Mouse (Mus musculus) A20 (cell line): ENCODE measurements around the gene Fbxl18.
A peak's percentile ranks its signal among the peaks of the same experiment; 100 is the strongest.

Source experiments
- DNase-seq: peaks from one replicate; pipeline ENCODE4 v3.0.0-alpha.2; 2011; ENCODE audit warnings: low read depth, low spot score

The Fbxl18 gene

DNA sequence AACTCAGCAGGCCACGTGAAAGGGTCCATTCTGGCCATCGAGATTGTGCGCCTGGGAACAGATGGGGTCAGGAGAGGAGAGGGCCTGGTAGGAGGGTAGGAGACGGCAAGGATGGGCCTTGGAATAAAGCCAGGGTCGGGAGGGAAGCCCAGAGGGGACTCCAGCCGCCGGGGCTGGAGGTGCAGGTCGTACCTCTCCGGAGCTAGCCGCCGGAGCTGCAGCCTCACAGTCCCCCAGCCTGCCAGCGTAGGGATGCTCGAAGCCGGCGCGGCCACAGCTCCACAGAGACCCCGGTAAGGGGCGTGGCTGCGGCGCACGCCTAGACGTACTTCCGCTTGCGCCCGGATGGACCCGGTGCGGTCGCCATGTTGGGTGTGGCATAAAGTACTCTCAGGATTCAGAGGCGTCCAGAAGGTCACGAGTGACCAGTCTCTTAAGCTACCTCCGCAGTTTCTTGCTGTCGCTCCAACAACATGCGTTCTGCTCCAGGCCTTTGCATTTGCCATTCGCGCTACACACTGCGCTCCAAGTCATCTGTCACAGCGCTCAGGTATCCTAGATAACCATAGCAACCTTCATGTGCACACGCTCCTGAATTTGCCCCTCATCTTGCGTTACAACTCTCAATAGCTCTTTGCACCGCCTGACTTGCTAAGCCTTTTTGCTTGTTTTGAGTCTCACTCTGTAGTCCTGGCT is at the start of gene Fbxl18:
Gene Fbxl18, minus strand, starts transcription at position 504 of the 696 bp plus-strand sequence.
- DNase-seq = peak; percentile 94

DNA sequence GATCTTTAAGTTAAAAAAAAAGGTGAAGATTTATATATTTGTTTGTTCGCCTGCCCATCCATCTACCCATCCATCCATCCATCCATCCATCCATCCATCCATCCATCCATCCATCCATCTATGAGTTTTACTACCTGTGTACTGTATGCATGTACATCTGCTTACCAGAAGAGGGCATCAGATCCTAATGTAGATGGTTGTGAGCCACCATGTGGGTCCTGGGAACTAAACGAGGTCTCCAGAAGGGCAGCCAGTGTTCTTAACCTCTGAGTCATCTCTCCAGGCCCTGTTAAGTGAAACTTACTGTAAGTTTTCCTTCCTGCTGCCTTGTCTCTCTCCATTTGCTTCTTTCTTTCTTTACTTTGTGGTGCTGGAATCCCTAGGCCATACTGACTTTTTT is 45.2 kb upstream of the Fbxl18 start:
- DNase-seq = no peak

- peak; percentile 67 for DNase-seq
Measured at GRCm38 (mm10) chr5:142937956-142938727, 42.9 kb upstream of the Fbxl18 start.

GRCm38 (mm10) chr5:142936336-142936719 is 41.1 kb upstream of the Fbxl18 start:
- DNase-seq = peak; percentile 85

DNA sequence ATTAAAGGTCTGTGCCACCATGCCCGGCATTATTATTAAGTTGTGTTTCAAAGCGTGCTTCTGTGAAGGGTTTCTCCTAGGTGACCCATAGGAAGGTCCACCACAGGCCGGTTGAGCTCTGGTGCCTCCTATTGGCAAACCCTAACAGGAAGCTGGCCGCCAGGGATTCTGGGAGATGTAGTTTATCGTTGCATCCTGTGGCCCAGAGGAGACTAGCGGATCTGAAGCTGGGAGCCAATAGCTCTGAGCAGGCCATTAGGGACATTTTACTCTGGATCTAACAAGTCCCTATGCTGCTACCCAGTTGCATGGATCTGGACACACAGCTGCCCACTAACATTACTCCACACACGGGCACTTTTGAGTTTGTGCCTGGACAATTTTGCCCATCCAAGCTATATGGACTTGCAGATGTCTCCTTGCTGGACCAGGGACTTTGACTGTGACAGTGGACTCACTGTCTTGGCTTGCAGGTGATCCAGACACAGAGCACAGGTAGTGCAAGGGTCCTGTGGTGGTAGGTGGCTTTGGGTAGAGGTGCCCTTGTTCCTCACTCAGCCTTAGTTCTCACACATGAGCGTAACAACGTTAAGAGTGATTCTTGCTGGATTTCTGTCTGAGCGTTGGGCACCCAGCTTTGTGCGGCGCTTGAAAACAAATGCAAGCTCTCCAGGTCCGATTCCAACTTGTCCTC is 40.6 kb upstream of the Fbxl18 start:
- peak; percentile 90 for DNase-seq

GRCm38 (mm10) chr5:142932731-142933130 is 37.5 kb upstream of the Fbxl18 start:
- no peak for DNase-seq

DNA sequence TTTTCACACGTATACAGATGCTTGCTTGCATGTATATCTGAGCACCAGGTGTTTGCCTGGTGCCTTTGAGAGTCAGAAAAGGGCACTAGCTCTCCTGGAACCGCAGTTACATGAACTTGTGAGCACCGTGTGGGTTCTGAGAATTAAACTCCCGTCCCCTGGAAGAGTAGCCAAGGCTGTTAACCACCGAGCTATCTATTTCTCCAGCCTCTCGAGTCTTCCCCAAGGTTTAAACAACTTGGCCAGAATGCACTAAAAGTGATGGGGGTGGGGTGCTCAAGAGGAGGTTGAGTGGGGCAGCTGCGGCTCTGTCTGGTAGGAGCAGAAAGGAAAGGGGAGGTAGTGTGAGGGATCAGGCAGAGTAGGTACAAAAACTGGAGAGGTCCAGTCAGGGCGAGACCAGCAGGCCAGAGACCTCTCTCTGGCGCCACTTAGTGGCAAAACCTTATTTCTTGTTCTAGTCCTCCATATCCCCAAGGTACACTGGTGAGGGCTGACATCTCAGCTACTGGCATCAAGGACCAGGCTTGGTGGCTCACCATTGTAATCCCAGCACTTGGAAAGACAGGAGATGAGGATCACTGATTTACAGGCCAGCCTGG is 37.0 kb upstream of the Fbxl18 start:
- peak; percentile 91 for DNase-seq

GRCm38 (mm10) chr5:142931241-142931745 is 36.1 kb upstream of the Fbxl18 start:
- no peak for DNase-seq

DNA sequence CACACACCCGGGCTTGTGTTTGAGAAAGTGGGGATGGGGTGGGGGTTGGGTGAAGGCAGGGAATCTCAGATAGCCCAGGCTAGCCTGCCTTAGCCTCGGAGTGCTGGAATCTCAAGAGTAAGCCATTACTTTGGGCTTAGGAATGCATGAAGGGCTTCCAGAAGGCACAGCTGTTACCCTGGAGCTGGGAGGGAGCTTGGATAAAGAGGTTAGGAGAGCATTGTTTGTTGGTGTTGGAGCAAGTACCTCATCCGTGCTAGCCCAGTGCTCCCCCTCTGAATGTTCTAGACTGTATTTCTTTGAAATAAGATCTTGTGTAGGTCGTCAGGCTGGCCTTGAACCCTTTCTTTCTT is 34.2 kb upstream of the Fbxl18 start:
- DNase-seq = no peak

- DNase-seq = peak; percentile 95
Measured at GRCm38 (mm10) chr5:142928749-142929399, 33.7 kb upstream of the Fbxl18 start.

DNA sequence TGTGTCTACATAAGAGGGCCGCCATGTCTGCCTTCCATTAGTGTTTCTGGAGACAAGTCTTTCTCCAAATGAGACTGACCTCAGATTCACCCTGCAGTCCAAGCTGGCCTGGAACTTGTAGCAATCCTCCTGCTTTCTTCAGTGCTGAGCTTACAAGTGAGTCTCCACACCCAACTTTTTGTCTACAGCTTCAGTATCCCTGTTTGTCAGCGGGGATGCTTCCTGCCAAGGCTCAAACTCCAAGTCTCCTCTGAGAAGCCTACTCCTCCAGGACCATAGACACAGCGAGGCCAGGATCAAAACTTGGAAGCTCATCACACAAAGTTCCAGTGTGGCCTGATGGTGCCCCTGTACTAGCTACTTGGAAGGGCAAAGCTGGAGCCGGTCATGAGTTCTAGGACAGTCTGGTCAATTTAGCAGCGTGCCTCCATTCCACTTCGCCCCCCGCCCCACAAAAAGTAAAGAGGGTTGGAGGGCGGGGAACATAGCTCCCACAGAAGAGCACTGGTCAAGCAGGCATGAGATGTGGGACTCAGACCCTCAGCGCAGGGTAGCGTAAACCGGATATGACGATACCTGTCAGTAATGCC is 32.2 kb upstream of the Fbxl18 start:
- no peak for DNase-seq

- no peak for DNase-seq
Measured at GRCm38 (mm10) chr5:142926940-142927228, 31.7 kb upstream of the Fbxl18 start.

DNA sequence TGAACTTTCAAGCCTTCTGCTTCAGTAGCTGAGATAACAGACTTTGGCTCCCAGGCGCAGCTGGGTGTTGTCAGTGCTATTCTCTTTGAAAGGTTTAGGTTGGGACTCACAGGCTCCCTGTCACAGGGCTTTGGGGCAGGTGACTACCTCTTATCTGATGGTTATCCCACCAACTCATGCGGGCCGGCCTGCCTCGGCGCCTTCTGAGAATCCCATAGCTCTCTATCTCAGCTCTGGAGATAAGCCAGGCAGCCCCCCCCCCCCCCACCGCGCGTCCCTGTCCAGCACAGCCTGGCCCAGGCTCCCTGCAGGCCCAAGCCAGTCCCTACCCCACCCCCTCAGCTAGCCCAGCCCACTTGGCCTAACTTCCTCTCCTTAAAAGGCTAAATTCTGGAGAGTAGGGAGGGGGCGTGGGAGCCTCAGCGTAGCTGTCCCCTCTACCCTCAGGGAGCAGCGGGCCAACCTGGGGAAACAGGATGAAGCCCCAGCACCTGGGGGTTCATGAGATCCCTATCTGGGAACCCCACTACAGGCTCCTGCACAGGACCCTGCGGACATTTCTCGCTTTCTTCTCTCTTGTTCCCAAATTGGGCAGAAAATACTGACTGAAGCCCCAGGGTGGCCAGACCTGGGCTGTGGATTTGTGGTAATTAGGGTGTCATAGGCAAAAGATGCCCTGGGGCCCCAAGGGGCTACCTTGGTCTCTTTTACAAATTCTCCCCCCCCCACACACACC is 31.2 kb upstream of the Fbxl18 start:
- DNase-seq = no peak

DNA sequence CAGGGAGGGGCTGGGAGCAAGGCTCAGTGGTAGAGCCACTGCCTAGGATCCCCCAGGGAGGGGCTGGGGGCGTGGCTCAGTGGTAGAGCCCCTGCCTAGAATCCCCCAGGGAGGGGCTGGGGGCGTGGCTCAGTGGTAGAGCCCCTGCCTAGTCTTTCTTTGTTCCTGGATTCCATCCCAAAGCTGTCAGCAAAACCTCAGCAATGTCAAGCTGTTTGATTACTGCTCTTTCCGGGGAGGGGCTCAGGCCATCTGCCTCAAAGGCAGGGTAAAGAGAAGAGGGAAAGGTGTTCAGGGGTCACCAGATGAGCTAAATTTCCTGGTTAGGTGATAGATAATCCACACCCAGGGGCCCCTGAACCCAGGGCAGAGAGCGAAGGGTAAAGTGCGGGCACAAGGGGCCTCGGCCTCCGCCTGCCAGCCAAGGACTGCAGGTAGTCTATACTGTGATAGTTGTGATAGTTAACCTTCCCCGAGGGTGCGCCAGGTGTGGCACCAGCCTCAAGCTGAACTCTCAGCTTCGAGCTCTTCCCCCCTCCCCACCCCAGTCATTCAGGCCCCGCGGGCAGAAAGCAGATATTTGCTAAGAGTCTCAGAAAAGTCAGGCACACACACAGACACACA is 29.2 kb upstream of the Fbxl18 start:
- DNase-seq = no peak

- DNase-seq = no peak
Measured at GRCm38 (mm10) chr5:142923781-142924180, 28.6 kb upstream of the Fbxl18 start.

DNA sequence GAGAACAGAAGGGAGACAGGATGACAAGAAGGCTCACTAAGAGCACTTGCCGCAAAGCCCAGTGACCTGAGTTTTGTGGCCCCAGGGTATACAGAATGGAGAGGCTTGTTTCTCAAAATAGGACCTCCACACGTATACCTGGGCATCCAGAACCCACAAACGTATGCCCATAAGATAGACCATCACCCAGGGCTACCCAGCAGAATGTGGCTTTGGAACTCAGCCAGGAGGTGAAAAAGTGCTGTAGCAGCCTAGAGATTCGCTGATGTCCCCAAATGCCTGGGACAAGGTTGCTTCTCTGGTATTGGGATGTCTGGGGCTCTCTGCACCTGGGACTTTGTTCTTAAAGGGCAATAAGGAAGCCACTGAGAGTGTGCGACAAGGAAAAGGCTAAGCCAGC is 27.0 kb upstream of the Fbxl18 start:
- DNase-seq = no peak

DNA sequence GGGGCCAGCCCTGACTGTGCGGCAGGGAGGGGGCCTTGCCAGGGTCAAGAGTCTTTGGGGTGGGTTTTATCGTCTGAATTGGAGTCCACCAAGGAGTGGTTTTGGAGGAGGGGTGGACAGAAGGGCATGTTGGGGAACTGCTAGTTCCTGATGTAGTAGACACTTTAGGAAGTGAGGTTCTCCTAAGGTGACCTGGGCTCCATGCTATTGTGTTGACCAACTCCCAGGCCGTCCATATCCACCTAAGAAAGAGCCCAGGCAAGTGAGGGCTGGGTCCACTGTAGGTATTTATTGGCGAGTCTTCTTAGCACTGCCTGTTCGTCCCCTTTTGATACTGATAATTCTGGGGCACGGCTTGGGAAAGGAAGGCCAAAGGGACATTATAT is 25.8 kb upstream of the Fbxl18 start:
- DNase-seq = no peak

GRCm38 (mm10) chr5:142920311-142921073 is 25.3 kb upstream of the Fbxl18 start:
- DNase-seq = no peak

DNA sequence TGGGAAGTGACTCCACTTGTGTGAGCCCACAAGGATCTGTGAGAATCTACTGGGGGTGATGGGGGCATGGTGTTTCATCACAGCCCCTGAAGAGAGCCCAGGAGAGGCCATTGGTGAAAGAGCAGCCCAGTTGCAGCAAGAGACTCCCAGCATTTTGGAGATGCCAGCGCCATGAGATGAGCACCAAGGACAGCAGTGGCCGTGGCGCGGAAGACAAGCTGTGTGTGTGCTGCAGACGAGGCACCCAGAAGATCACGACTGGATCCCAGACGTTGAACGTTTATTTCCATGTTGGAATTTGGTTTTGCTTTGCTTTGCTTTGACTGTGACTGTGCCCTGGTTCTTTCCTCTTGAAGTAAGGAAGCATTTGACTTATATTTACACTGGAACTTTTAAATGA is 22.2 kb upstream of the Fbxl18 start:
- no peak for DNase-seq
